Mouse (Mus musculus) heart, embryonic 13.5 days (tissue): ENCODE data around the gene Cntn5. TPM values are rescaled to one million over a fixed set of nuclear protein-coding genes. Genes with fewer than 3 reads are reported as not detected.

ENCODE experiments used
- ATAC-seq: fragments of 200-750 bp; cut with Nextera tagmentation; 2 replicates; pipeline ENCODE4 v1.8.0; 2017; ENCODE audit warnings: moderate TSS enrichment; ENCODE audit not compliant: insufficient number of reproducible peaks, low FRiP score, low TSS enrichment; ENCODE audit errors: extremely low read depth
- H3K27ac ChIP-seq: fragments of 300-500 bp; sonication (generic); replicated peaks from 2 replicates; pipeline ENCODE4 v1.5.1; 2015; ENCODE audit warnings: moderate library complexity, mild to moderate bottlenecking, inconsistent platforms
- H3K27me3 ChIP-seq: fragments of 300-500 bp; sonication (generic); replicated peaks from 2 replicates; pipeline ENCODE4 v1.6.1; 2015; ENCODE audit warnings: mild to moderate bottlenecking, inconsistent platforms
- H3K36me3 ChIP-seq: fragments of 300-500 bp; sonication (generic); 2 replicates; pipeline ENCODE4 v1.6.1; 2015; ENCODE audit warnings: mild to moderate bottlenecking, inconsistent platforms
- H3K4me1 ChIP-seq: fragments of 300-500 bp; sonication (generic); 2 replicates; pipeline ENCODE4 v1.6.1; 2015; ENCODE audit warnings: inconsistent platforms
- H3K4me2 ChIP-seq: fragments of 300-500 bp; sonication (generic); 2 replicates; pipeline ENCODE4 v1.6.1; 2015; ENCODE audit warnings: inconsistent platforms, mild to moderate bottlenecking, moderate library complexity
- H3K4me3 ChIP-seq: fragments of 300-500 bp; sonication (generic); 2 replicates; pipeline ENCODE4 v1.5.1; 2015; ENCODE audit warnings: moderate library complexity, mild to moderate bottlenecking, inconsistent platforms
- H3K9ac ChIP-seq: fragments of 300-500 bp; sonication (generic); 2 replicates; pipeline ENCODE4 v1.6.1; 2015; ENCODE audit warnings: inconsistent platforms, mild to moderate bottlenecking, moderate library complexity
- H3K9me3 ChIP-seq: fragments of 300-500 bp; sonication (generic); 2 replicates; pipeline ENCODE4 v1.6.1; 2016; ENCODE audit warnings: inconsistent platforms
- WGBS: fragments of 180-500 bp; shearing (Covaris S2); methylation state at CpG from one replicate; pipeline ENCODE4 v1.1.7; 2015; ENCODE audit warnings: mixed read lengths; 5-methylcytosine and 5-hydroxymethylcytosine counted together
- polyA plus RNA-seq: library from polyadenylated mRNA; unstranded; fragments of >200 nt; fragmentation: Nextera tagmentation; extraction: Ambion mirVana; gene quantifications from 2 replicates; pipeline ENCODE4 v1.2.1, GENCODE M21; 2015

Cntn5 gene
- polyA plus RNA-seq, 1 experiment from 2014 or later = 0.13 TPM

- H3K9ac ChIP-seq = no peak overlapping the region
- no peak overlapping the region for H3K4me3 ChIP-seq
- ATAC-seq = no peak
- H3K27ac ChIP-seq = no peak overlapping the region
- no peaks in the 10 kb centered on the region for H3K36me3 ChIP-seq
- no peak overlapping the region for H3K4me2 ChIP-seq
- H3K4me1 ChIP-seq = no peaks in the 10 kb centered on the region
- no peaks in the 10 kb centered on the region for H3K9me3 ChIP-seq
- no peaks in the 10 kb centered on the region for H3K27me3 ChIP-seq
These were observed 492.5 kb downstream of the Cntn5 start for GRCm38 (mm10) chr9:10412075-10412474.

DNA sequence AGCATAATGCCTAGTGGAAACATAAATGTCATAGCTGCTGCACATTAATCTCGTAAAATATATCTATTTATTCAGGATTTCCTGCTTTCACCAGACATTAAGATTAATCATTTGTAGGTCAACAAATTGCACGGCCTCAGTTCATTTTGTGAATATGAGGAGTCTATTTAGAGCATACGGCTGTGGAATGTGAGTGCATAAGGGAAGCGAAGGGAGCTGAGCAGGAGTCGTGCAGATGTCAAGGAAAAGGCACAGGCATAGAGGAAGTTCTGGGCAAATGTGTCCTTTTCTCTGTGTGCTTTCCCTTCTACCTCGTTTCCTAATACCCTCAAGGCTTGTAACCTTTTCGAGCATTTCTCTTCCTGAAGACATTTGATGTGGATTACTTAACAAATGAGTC, 504.5 kb downstream of the Cntn5 start:
- no peaks in the 10 kb centered on the region for H3K9me3 ChIP-seq
- no peak overlapping the region for H3K4me3 ChIP-seq
- no peak overlapping the region for H3K9ac ChIP-seq
- no peak overlapping the region for H3K4me2 ChIP-seq
- ATAC-seq = no peak
- H3K27me3 ChIP-seq = no peaks in the 10 kb centered on the region
- no peaks in the 10 kb centered on the region for H3K4me1 ChIP-seq
- 51% methylated on average over 7 of the region's 7 CpGs for WGBS
- no peak overlapping the region for H3K27ac ChIP-seq
- H3K36me3 ChIP-seq = no peaks in the 10 kb centered on the region

- H3K27me3 ChIP-seq = no peaks in the 10 kb centered on the region
- no peak overlapping the region for H3K4me3 ChIP-seq
- ATAC-seq = no peak
- H3K9me3 ChIP-seq = no peaks in the 10 kb centered on the region
- H3K9ac ChIP-seq = no peak overlapping the region
- no peaks in the 10 kb centered on the region for H3K4me1 ChIP-seq
- H3K27ac ChIP-seq = no peak overlapping the region
- no peaks in the 10 kb centered on the region for H3K36me3 ChIP-seq
- 71% methylated on average over 2 of the region's 2 CpGs for WGBS
- no peak overlapping the region for H3K4me2 ChIP-seq
These were observed 514.7 kb downstream of the Cntn5 start for GRCm38 (mm10) chr9:10389863-10390262.

DNA sequence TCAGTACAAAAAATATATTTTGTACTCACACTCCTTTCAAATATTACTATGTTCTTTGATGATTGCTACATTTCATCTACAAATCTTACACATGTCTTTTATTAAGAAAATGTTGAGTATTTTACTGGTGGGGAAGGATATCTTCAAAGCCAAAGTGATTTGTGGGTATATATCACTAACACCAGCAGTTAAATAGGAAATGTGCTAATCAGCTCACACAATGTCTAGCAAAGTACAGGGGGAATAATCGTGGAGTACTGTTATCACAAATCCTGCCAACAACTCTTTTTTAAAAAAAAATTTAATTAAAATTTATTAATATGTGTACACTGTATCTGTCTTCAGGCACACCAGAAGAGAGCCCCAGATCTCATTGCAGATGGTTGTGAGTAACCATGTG, 520.1 kb downstream of the Cntn5 start:
- Histone ChIP-seq H3K9me3 (no peaks in the 10 kb centered on the region), H3K4me2 (no peak overlapping the region), H3K27ac (no peak overlapping the region), H3K9ac (no peak overlapping the region), H3K4me3 (no peak overlapping the region), H3K27me3 (no peaks in the 10 kb centered on the region), H3K36me3 (no peaks in the 10 kb centered on the region), H3K4me1 (no peaks in the 10 kb centered on the region)
- no peak for ATAC-seq
- WGBS = 33% methylated on average over 1 of the region's 1 CpGs

- H3K27me3 ChIP-seq = no peaks in the 10 kb centered on the region
- no peaks in the 10 kb centered on the region for H3K36me3 ChIP-seq
- no peak overlapping the region for H3K27ac ChIP-seq
- no peak overlapping the region for H3K4me2 ChIP-seq
- H3K9ac ChIP-seq = no peak overlapping the region
- no peaks in the 10 kb centered on the region for H3K4me1 ChIP-seq
- ATAC-seq = no peak
- H3K9me3 ChIP-seq = no peaks in the 10 kb centered on the region
- no peak overlapping the region for H3K4me3 ChIP-seq
These were observed 521.4 kb downstream of the Cntn5 start for GRCm38 (mm10) chr9:10383140-10383539.

- no peak overlapping the region for H3K9ac ChIP-seq
- no peak overlapping the region for H3K27ac ChIP-seq
- no peaks in the 10 kb centered on the region for H3K4me1 ChIP-seq
- no peak overlapping the region for H3K4me3 ChIP-seq
- no peaks in the 10 kb centered on the region for H3K9me3 ChIP-seq
- no peak overlapping the region for H3K4me2 ChIP-seq
- WGBS = 83% methylated on average over 4 of the region's 4 CpGs
- H3K27me3 ChIP-seq = no peaks in the 10 kb centered on the region
- H3K36me3 ChIP-seq = no peaks in the 10 kb centered on the region
- ATAC-seq = no peak
These were observed 522.9 kb downstream of the Cntn5 start for GRCm38 (mm10) chr9:10381701-10382100.

- Histone ChIP-seq H3K27me3 (no peaks in the 10 kb centered on the region), H3K4me1 (no peaks in the 10 kb centered on the region), H3K9me3 (0 out of 2 replicates have a peak, but pooled peaks cover 5% of the 10 kb centered on the region), H3K4me3 (no peak overlapping the region), H3K27ac (no peak overlapping the region), H3K36me3 (no peaks in the 10 kb centered on the region), H3K4me2 (no peak overlapping the region), H3K9ac (no peak overlapping the region)
- ATAC-seq = no peak
These were observed 528.3 kb downstream of the Cntn5 start for GRCm38 (mm10) chr9:10376261-10376660.

DNA sequence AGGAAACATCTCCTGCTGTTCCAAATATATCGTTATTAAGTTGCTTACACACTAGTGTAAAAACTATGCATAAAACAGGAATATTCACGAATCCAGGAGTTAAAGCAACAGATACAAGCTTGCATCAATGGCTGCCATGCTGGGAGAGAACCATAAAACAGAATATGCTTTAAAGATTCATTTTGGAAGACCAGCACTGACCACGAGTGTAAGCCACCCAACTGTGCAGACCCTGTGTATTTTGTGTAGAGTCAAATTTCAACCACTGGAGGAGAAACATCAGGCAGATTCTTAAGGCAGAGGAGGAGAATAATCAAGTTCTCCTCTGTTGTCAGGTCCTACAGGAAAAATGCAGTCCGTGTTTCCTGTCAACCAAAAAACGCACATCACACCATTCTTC, 535.6 kb downstream of the Cntn5 start:
- Histone ChIP-seq H3K36me3 (no peaks in the 10 kb centered on the region), H3K9me3 (no peaks in the 10 kb centered on the region), H3K4me3 (no peak overlapping the region), H3K9ac (no peak overlapping the region), H3K4me2 (no peak overlapping the region), H3K4me1 (no peaks in the 10 kb centered on the region), H3K27ac (no peak overlapping the region), H3K27me3 (no peaks in the 10 kb centered on the region)
- ATAC-seq = no peak
- 67% methylated on average over 5 of the region's 5 CpGs for WGBS

DNA sequence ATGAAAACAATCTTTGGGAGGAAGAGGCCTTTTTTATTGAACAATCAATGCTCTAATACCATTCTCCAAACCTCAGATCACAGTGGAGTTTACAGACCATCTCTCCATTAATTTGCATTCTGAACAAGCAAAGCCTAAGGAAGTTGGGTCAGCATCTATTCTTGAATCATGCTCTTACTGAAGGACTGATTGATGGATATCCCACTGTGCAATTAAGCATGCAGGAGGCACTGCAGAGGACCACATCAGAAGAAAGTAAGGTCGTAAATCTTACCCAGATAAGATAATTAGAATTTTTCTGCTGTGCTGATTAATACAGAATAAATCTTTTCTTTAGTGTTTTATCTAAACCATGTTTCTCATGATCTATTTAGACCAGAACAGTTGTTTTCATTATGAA, 536.2 kb downstream of the Cntn5 start:
- no peak for ATAC-seq
- 30% methylated on average over 1 of the region's 1 CpGs for WGBS

GRCm38 (mm10) chr9:10366246-10366955, 538.2 kb downstream of the Cntn5 start:
- Histone ChIP-seq H3K36me3 (no peaks in the 10 kb centered on the region), H3K4me1 (no peaks in the 10 kb centered on the region), H3K27me3 (no peaks in the 10 kb centered on the region), H3K4me2 (no peak overlapping the region), H3K9me3 (no peaks in the 10 kb centered on the region), H3K9ac (no peak overlapping the region), H3K27ac (no peak overlapping the region), H3K4me3 (no peak overlapping the region)
- 55% methylated on average over 6 of the region's 6 CpGs for WGBS
- ATAC-seq = no peak

More for the DNA sequence above, 536.2 kb downstream of the Cntn5 start:
- no peak overlapping the region for H3K4me3 ChIP-seq
- no peaks in the 10 kb centered on the region for H3K9me3 ChIP-seq
- no peaks in the 10 kb centered on the region for H3K4me1 ChIP-seq
- H3K9ac ChIP-seq = no peak overlapping the region
- no peak overlapping the region for H3K4me2 ChIP-seq
- H3K27me3 ChIP-seq = no peaks in the 10 kb centered on the region
- H3K36me3 ChIP-seq = no peaks in the 10 kb centered on the region
- H3K27ac ChIP-seq = no peak overlapping the region

GRCm38 (mm10) chr9:10350909-10351655, 553.5 kb downstream of the Cntn5 start:
- H3K27me3 ChIP-seq = no peaks in the 10 kb centered on the region
- H3K36me3 ChIP-seq = no peaks in the 10 kb centered on the region
- no peak overlapping the region for H3K4me2 ChIP-seq
- H3K9me3 ChIP-seq = no peaks in the 10 kb centered on the region
- 72% methylated on average over 4 of the region's 4 CpGs for WGBS
- no peak overlapping the region for H3K9ac ChIP-seq
- no peak overlapping the region for H3K4me3 ChIP-seq
- no peak for ATAC-seq
- no peak overlapping the region for H3K27ac ChIP-seq
- H3K4me1 ChIP-seq = no peaks in the 10 kb centered on the region

DNA sequence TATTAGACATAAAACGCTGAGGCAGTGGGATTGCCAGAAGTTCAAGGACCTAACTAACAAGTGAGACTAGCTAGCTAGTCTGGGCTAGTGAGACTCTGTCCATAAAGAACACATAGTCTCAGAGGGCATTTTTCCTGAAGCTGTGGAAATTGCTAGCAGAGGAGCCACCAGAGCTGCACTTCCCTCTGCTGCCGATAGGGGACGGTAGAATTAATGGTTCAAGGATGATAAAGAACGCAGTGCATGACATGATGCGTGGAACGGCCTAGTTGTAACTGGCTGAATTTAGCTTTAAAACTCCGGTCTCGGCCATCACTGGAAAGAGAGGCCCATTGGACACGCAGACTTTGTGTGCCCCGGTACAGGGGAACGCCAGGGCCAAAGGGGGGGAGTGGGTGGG, 555.8 kb downstream of the Cntn5 start:
- H3K36me3 ChIP-seq = no peaks in the 10 kb centered on the region
- no peaks in the 10 kb centered on the region for H3K4me1 ChIP-seq
- no peak overlapping the region for H3K4me2 ChIP-seq
- no peak for ATAC-seq
- H3K27me3 ChIP-seq = no peaks in the 10 kb centered on the region
- WGBS = 71% methylated on average over 10 of the region's 11 CpGs
- no peak overlapping the region for H3K4me3 ChIP-seq
- H3K9ac ChIP-seq = no peak overlapping the region
- no peaks in the 10 kb centered on the region for H3K9me3 ChIP-seq
- H3K27ac ChIP-seq = no peak overlapping the region
